In genomic region chr10:77451822-77452221, GRCm38 (mm10) we compare ENCODE assay signal across 19 mouse cellular contexts.
"Had no signal": no experiment of that assay in that cellular context is flagged by ENCODE, and none has a peak within 500 bp of the region (broad histone marks: within the 10 kb centered on the region; RNA-seq: fewer than 3 reads in every experiment).

No protein-coding gene starts in this region.

- ATAC-seq: liver, embryonic 12.5 days; midbrain, embryonic 13.5 days; midbrain, embryonic 16.5 days had no signal

- H3K27me3 ChIP-seq: midbrain, embryonic 13.5 days; neural tube, embryonic 13.5 days; neural tube, embryonic 15.5 days had no signal

- DNase-seq: lung, adult 18-20 months; lung, embryonic 14.5 days; lung, postnatal 10 days; retina, postnatal 1 day; right cerebral cortex, adult 18-20 months; right cerebral cortex, postnatal 25 days; right cerebral cortex, postnatal 4 days; spleen, adult 18-20 months; thymus, adult 18-20 months; thymus, postnatal 14 days; thymus, postnatal 36 days had no signal

- H3K36me3 ChIP-seq: liver, embryonic 12.5 days; midbrain, embryonic 10.5 days; midbrain, embryonic 13.5 days; neural tube, embryonic 13.5 days; neural tube, embryonic 15.5 days had no signal

- H3K4me3 ChIP-seq: liver, embryonic 12.5 days; midbrain, embryonic 10.5 days; midbrain, embryonic 13.5 days; myocyte; neural tube, embryonic 13.5 days; neural tube, embryonic 15.5 days had no signal

- H3K27ac ChIP-seq: liver, embryonic 12.5 days; liver, embryonic 14.5 days; midbrain, embryonic 10.5 days; midbrain, embryonic 13.5 days; neural tube, embryonic 13.5 days; neural tube, embryonic 15.5 days had no signal

- H3K4me2 ChIP-seq: liver, embryonic 12.5 days; lung, embryonic 14.5 days; midbrain, embryonic 13.5 days; neural tube, embryonic 13.5 days; neural tube, embryonic 15.5 days had no signal

- H3K9me3 ChIP-seq: liver, embryonic 12.5 days; midbrain, embryonic 10.5 days; midbrain, embryonic 13.5 days; neural tube, embryonic 15.5 days had no signal

- H3K9ac ChIP-seq: liver, embryonic 12.5 days; liver, embryonic 14.5 days; lung, embryonic 14.5 days; midbrain, embryonic 13.5 days; neural tube, embryonic 13.5 days; neural tube, embryonic 15.5 days had no signal
